Mouse (Mus musculus): ENCODE measurements around the gene Exoc8. TPM values are rescaled to one million over a fixed set of nuclear protein-coding genes. Genes with fewer than 3 reads are reported as not detected.

Exoc8 gene
- polyA plus RNA-seq, 1 experiment from 2014 or later: 15.5 TPM

DNA sequence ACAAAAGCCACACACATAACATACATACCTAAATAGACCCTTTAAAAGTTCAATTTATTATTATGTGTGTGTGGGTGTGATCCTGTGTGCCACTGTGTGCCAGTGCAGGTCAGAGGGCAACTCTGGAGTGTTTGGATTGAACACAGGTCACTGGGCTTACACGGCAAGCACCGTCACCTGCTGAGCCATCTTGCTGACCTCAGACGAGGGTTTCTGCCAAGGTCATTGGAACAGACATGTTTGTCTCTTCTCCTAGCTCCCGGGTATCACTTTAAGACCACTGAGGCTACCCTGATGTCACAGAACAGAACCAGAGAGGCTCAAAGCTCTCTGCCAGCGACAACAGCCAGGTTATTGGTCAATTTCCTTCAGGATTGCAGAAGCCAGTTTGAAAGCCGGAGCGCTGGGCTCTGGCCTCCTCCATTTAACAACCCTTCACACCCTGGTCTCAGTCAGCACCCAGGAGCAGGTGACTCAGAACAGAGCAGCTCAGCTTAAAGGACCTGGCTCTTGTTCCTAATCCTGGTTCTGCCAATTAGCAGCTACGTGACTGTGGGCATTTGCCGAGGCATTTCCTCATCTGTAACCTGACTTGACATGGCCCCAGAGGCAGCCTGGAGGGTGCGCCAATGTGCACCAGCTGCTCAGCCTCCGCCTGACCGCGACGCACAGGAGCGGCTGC lies 26.6 kb upstream of the Exoc8 start:
- no peak overlapping the region for H3K4me2 ChIP-seq (replicated peaks)
- H3K9ac ChIP-seq (replicated peaks): no peak overlapping the region
- no peak overlapping the region for H3K4me3 ChIP-seq
- 84% methylated on average over 15 of the region's 15 CpGs for WGBS
- ATAC-seq (replicated peaks): no peak
- peaks cover 6% of the 10 kb centered on the region; the same call in 1 of the 2 replicates for H3K4me1 ChIP-seq
- no peaks in the 10 kb centered on the region for H3K36me3 ChIP-seq
- H3K27me3 ChIP-seq: no peaks in the 10 kb centered on the region
- no peak overlapping the region for H3K27ac ChIP-seq (replicated peaks)
- no peaks in the 10 kb centered on the region for H3K9me3 ChIP-seq

DNA sequence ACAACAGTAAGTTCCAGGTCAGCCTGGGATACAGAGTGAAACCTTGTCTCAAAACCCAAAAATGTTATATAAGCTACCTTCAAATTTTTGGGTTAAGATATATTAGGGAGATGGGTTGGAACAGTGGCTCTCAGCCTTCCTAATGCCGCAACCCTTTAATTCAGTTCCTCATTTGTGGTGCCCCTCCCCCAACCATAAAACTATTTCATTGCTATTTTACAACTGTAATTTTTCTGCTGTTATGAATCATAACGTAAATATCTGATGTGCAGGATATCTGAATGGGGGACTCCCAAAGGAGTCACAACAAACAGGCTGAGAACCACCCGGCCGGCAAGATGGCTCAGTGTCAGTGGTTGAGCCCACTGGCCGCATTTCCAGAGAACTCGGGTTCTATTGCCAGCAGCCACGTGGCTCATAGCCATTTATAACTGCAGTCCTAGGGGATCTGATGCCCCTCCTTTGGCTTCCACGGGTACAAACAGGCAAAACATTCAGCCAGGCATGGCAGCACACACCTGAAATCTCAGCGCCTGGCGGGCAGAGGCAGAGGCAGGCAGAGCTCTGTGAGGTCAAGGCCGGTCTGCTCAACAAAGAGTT lies 25.1 kb upstream of the Exoc8 start:
- Histone ChIP-seq H3K4me1 (peaks cover 16% of the 10 kb centered on the region), H3K27ac (replicated peaks) (no peak overlapping the region), H3K4me2 (replicated peaks) (no peak overlapping the region), H3K27me3 (no peaks in the 10 kb centered on the region), H3K9me3 (no peaks in the 10 kb centered on the region), H3K9ac (replicated peaks) (no peak overlapping the region), H3K4me3 (no peak overlapping the region), H3K36me3 (no peaks in the 10 kb centered on the region)
- 86% methylated on average over 11 of the region's 11 CpGs for WGBS
- ATAC-seq (replicated peaks): no peak

DNA sequence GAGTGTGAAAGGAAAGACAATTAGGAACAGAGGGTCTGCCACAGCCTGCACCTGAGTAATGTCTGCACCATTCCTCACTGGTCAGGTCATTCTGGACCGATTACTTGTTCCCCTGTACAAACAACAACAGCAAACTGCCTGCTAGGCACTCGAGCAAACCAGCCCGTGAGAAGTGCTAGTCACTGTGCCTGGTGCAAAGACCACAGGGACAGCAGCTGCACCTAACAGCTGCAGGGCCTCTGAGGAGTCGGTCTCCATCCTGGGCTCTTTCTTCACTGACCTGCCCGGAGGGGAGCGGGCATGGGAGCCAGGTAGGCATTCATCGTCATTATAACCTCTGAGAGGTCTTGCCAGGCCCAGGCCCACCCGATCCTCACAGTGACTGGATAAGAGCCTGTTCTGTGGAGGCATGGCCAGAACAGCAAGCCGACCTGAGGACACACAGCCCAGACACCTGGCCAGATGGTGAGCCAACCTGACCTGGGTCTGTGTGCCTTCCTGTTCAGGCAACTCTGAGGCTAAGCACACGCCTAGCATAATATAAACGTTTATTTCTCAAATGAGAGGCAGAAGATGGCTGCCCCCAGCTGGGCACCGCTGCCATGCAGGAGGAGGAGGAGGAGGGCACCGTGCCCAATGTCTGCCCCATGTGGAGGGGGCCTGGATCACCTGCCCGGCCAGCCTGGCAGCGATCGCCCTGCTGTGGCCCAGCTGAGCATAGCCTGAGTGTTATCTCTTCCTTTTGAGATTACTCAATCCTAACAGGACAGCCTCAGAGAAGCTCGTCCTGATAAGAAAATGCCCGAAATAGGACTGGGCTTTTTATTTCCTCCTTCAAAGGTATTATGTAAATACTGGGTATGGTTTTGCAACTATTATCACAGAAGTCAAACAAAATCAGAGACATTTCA lies 24.1 kb upstream of the Exoc8 start:
- Histone ChIP-seq H3K27me3 (no peaks in the 10 kb centered on the region), H3K9ac (replicated peaks) (no peak overlapping the region), H3K27ac (replicated peaks) (no peak overlapping the region), H3K4me2 (replicated peaks) (no peak overlapping the region), H3K36me3 (no peaks in the 10 kb centered on the region), H3K4me1 (peaks cover 16% of the 10 kb centered on the region), H3K9me3 (no peaks in the 10 kb centered on the region), H3K4me3 (no peak overlapping the region)
- 83% methylated on average over 18 of the region's 18 CpGs for WGBS
- no peak for ATAC-seq (replicated peaks)

DNA sequence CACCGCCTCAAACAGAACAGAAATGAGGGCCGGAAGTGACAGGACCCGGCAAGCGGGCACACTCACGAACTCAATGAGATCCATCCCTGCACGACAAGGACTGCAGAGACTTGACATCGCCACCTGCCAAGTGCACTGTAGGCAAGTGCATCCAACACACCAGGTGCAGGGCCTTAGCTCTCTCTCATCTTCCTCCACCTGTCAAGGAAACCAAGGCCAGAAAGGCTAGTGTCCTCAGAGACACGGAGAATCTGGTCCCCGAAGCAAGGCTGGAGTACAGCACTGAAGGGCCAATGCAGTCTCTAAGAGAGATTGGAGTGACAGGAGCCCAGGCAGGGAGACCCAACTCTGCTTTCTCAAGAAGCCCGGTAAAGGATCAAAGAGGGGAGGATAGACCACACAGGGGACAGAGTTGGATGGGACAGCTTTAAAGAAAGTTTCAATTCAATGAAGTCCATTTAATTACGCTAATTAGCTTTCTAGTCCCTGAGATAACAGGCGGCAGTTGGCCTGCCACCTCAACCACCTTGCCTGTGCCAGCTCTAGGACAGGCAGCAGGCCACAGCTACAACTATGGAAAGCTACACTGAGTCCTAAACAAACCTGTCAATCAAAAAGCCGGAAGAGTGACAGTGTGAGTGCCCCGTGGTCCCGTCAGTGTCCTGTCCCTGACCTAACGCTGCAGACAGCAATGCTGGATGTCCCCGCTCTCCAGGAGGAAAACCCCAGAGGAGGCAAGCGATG lies 20.4 kb upstream of the Exoc8 start:
- Histone ChIP-seq H3K9ac (replicated peaks) (no peak overlapping the region), H3K36me3 (peaks cover 27% of the 10 kb centered on the region), H3K27me3 (no peaks in the 10 kb centered on the region), H3K9me3 (no peaks in the 10 kb centered on the region), H3K4me1 (peaks cover 16% of the 10 kb centered on the region), H3K4me3 (no peak overlapping the region), H3K4me2 (replicated peaks) (no peak overlapping the region), H3K27ac (replicated peaks) (no peak overlapping the region)
- no peak for ATAC-seq (replicated peaks)
- 73% methylated on average over 18 of the region's 18 CpGs for WGBS

DNA sequence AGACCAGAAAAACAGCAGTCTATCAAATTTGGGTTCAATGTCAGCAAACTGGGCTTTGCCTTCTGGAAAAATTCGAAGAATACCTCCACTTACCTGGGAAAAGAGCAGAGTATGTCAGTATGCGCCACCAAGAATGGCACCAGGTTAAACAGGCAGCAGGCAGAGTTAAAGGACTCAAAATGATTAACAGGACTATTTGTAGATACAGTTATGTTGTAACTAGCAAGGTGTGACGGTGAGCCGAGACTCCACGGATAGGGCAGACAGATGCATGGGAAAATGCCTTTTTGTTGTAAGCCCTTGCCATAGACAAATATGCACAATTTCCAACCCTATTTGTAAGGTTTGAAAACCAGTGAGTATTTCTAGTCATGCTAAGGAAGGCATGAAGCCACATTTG lies 16.6 kb upstream of the Exoc8 start:
- Histone ChIP-seq H3K27ac (replicated peaks) (no peak overlapping the region), H3K4me2 (replicated peaks) (no peak overlapping the region), H3K9ac (replicated peaks) (no peak overlapping the region), H3K36me3 (peaks cover 50% of the 10 kb centered on the region), H3K9me3 (no peaks in the 10 kb centered on the region), H3K4me1 (peaks cover 10% of the 10 kb centered on the region), H3K4me3 (no peak overlapping the region), H3K27me3 (no peaks in the 10 kb centered on the region)
- WGBS: 96% methylated on average over 5 of the region's 5 CpGs
- no peak for ATAC-seq (replicated peaks)

DNA sequence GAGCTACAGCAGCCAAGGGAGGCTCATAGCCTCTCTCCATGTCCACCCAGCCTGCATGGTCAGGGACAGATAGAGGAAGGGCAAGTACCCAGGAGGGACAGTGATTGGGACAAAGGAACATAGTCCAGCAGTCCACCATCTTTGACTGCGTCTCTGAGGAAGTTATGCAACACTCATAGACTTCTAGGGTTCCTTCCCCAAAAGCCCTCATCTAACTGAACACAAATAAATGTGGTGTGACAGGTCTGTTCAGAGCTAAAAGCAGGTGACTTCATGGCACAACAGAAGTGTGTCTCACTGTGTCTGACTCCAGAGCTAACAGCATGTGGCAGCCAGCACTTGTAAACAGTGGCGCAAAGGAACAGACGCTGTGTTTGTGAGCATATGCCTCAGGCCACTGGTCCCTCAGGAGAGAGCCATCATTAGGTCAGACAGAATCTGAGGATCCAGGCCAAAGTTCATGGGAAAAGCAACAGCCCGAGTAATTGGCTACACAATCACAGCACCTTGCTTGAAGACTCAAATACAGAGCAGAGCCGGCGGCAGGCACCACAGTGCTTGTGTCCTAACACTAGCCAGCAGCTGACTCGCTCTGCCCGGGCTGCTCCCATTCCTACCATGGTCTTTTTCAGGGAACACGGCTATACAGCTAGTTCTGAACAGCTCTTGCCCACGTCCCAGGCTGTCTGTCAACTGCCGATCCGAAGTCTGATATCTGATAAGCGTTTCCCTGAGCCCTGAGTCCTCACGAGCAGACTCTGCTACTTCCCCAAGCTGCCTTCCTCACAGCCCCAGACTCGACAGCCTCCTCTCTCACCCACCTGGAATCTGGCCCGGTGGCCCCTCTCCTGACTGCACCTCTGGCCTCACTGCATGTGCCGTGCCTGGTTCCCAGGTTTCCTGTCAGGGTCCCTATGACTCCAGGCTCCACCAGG lies 14.7 kb upstream of the Exoc8 start:
- Histone ChIP-seq H3K4me1 (no peaks in the 10 kb centered on the region), H3K4me3 (no peak overlapping the region), H3K27ac (replicated peaks) (no peak overlapping the region), H3K36me3 (peaks cover 61% of the 10 kb centered on the region), H3K4me2 (replicated peaks) (no peak overlapping the region), H3K9ac (replicated peaks) (no peak overlapping the region), H3K9me3 (no peaks in the 10 kb centered on the region), H3K27me3 (no peaks in the 10 kb centered on the region)
- no peak for ATAC-seq (replicated peaks)
- WGBS: 84% methylated on average over 17 of the region's 17 CpGs

DNA sequence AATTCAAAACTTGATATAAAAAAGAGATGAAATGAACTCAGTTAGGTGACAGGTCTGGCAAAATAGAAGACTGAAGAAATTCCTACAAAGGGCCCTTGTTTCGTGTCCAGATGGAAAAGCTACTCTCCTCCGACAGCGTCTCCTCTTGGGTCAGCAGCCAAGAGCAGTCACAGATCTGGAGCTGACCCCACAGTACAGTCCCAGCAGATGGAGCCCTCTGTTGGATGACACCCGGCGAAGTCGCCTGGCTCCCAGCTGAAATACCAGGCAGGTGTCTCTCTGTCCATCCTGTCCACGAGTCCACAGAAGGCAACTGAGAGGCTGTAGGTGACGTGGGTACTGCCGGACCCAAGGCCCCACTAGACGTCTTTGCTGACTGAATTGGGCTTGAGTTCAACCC lies 12.8 kb upstream of the Exoc8 start:
- H3K36me3 ChIP-seq: peaks cover 72% of the 10 kb centered on the region
- WGBS: 86% methylated on average over 10 of the region's 10 CpGs

DNA sequence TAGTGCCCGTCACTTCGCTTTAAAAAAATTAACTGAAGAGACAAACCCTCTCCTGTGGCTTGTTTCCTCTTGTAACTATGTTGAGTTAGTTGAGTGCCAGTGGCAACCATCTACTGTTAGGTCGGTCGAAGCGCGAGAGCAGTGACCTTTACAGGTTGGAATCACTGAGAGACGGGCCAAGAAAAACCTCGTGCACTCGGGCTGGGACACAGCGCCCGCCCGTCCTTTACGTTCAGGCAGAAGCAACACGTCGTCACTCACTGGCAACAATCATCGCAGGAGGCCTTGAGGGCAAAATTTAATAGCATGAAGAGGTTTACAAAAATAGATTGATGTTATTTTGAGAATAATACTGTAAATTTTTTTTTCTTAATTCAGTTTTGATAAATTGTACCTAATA lies 12.4 kb upstream of the Exoc8 start:
- Histone ChIP-seq H3K4me2 (replicated peaks) (no peak overlapping the region), H3K4me1 (no peaks in the 10 kb centered on the region), H3K9ac (replicated peaks) (no peak overlapping the region), H3K36me3 (peaks cover 68% of the 10 kb centered on the region), H3K27me3 (no peaks in the 10 kb centered on the region), H3K27ac (replicated peaks) (no peak overlapping the region), H3K9me3 (no peaks in the 10 kb centered on the region), H3K4me3 (no peak overlapping the region)
- no peak for ATAC-seq (replicated peaks)
- WGBS: 95% methylated on average over 16 of the region's 16 CpGs

More for the DNA sequence above, 12.8 kb upstream of the Exoc8 start:
- Histone ChIP-seq H3K4me3 (no peak overlapping the region), H3K9me3 (no peaks in the 10 kb centered on the region), H3K9ac (replicated peaks) (no peak overlapping the region), H3K27me3 (no peaks in the 10 kb centered on the region), H3K4me1 (no peaks in the 10 kb centered on the region), H3K4me2 (replicated peaks) (no peak overlapping the region), H3K27ac (replicated peaks) (no peak overlapping the region)
- ATAC-seq (replicated peaks): no peak

DNA sequence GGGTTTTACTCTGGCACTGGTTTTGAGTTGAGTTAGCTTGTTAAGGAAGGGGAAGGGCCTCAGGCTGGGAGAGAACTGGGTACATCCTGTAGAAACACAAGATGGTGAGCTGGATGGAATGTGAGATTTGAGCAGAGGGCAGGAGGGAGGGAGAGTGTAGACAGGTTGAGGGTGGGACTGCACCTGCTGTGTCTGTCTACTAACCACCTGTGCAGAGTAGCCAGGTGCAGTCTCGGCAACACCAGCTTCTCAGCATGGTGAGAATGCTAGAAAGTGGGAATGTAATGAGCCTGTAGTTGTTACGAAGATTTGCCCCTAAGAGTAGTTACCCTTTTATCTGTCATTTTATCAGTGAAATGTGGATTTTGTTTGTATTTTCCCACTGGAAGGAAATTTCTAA lies 8.0 kb upstream of the Exoc8 start:
- H3K27me3 ChIP-seq: no peaks in the 10 kb centered on the region
- no peak overlapping the region for H3K9ac ChIP-seq (replicated peaks)
- no peak overlapping the region for H3K4me3 ChIP-seq
- H3K4me1 ChIP-seq: no peaks in the 10 kb centered on the region
- H3K4me2 ChIP-seq (replicated peaks): no peak overlapping the region
- WGBS: 90% methylated on average over 2 of the region's 2 CpGs
- H3K9me3 ChIP-seq: no peaks in the 10 kb centered on the region
- ATAC-seq (replicated peaks): no peak
- peaks cover 73% of the 10 kb centered on the region for H3K36me3 ChIP-seq
- H3K27ac ChIP-seq (replicated peaks): no peak overlapping the region

DNA sequence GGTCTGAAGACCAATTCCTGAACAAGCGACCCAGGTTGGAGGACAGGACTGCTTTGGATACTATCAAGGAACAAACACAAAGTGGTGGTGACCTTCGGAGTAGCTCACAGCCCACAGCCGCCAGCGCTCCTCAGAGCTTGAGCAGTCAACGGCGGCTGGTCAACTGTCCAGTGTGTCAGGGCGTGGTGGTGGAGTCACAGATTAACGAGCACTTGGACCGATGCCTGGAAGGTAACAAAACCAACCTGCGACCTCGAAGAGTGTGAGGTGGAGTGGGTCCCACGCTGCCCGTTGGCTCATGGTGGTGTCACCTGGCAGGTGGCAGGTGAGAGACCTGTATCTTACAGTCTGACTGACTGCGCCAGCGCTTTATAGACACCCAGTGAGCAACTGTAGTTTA lies 5.7 kb upstream of the Exoc8 start:
- Histone ChIP-seq H3K27me3 (no peaks in the 10 kb centered on the region), H3K9ac (replicated peaks) (no peak overlapping the region), H3K27ac (replicated peaks) (no peak overlapping the region), H3K4me2 (replicated peaks) (no peak overlapping the region), H3K9me3 (no peaks in the 10 kb centered on the region), H3K4me1 (peaks cover 14% of the 10 kb centered on the region), H3K36me3 (peaks cover 70% of the 10 kb centered on the region), H3K4me3 (no peak overlapping the region)
- ATAC-seq (replicated peaks): no peak
- 92% methylated on average over 15 of the region's 15 CpGs for WGBS

DNA sequence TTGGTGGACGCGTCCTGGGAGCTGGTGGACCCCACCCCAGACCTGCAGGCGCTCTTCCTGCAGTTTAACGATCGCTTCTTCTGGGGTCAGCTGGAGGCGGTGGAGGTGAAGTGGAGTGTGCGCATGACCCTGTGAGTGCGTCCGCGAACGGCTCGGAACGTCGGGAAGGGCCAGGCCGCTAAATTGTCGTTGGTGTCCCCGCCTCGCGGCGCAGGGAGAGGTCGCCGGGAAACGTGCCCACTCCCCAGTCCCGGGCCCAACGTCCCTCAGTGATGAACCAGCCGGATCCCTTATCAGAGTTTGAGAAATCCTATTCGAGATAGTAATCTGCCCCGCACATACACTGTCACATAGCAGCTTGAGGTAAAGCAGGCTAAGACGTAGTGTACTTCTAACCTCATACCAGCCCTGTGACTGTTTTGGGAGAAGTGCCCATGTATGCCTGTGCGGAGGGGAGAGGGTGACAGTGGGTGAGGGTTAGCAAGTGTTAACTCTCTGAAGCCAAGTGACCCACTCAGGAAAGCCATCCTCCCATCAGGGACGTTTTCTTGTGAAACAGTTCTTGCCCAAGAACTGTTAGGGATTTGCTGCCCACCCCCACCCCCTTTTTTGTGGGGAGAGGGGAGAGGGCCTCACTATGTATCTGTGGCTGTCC lies 873 bp upstream of the Exoc8 start:
- Histone ChIP-seq H3K4me2 (replicated peaks) (peak overlapping the region; percentile 91), H3K27me3 (no peaks in the 10 kb centered on the region), H3K36me3 (peaks cover 60% of the 10 kb centered on the region), H3K4me1 (peaks cover 44% of the 10 kb centered on the region), H3K9me3 (no peaks in the 10 kb centered on the region), H3K9ac (replicated peaks) (peak overlapping the region; percentile 85), H3K4me3 (peak overlapping the region; percentile 76), H3K27ac (replicated peaks) (peak overlapping the region; percentile 90)
- 7% methylated on average over 31 of the region's 31 CpGs for WGBS
- ATAC-seq (replicated peaks): peak; percentile 24; the same call in 1 of the 2 replicates

Data from forebrain, embryonic 15.5 days (tissue).